Mouse (Mus musculus) myocyte (in vitro differentiated cells): ENCODE results near the gene Lmcd1.

Experiments
- CEBPB ChIP-seq: IDR thresholded peaks from 2 replicates; pipeline ENCODE4 v1.6.1; 2011; ENCODE audit warnings: mild to moderate bottlenecking, moderate library complexity; ENCODE audit not compliant: poor library complexity, insufficient read depth, severe bottlenecking
- POLR2A ChIP-seq: IDR thresholded peaks from one replicate; pipeline ENCODE4 v1.6.1; 2011; ENCODE audit warnings: low read depth, mild to moderate bottlenecking, control low read depth, moderate library complexity; ENCODE audit not compliant: insufficient read length
- POLR2AphosphoS2 ChIP-seq: IDR thresholded peaks from one replicate; pipeline ENCODE4 v1.6.1; 2011; ENCODE audit warnings: low read depth, control low read depth; ENCODE audit not compliant: insufficient read length

DNA sequence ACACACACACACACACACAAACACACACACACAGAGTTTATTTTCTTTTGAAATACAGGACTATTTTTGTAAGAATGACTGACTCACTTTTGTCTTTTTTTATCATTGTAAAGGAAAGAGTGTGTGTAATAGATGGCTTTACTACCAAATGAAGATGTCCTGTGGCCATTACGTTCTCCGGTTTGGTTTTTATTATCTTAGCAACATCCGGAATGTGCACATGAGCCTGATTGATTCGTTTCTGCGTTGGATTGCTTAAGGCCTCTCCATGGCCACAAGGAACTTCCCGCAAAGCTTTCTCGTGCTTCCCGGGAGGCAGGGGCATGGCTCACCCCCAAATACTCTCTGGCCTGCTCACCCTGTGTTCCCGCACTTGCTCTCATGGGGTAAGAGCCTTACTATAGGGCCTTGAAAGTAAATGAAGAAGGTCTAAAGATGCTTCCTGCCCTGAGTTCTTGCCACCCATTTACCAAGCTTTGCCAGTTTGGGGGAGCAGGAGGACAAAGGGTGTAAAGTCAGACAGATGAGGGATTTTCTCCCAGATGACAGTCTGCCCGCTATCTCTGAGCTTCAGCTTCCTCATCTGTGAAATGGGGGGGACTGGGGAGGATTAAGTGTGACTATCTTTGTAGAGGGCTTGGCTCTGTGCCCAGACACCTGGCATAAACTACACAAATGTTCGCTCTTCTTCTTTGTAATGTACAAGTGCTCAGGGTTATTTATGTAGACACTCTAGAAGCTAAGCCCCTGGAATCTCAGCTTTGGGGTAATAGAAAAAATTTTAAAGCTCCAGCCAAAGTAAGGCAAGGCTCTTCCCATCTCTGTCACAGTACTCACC lies 18.0 kb upstream of the Lmcd1 start:
- no peak for TF ChIP-seq POLR2A
- TF ChIP-seq CEBPB: no peak
- no peak for TF ChIP-seq POLR2AphosphoS2
